Mouse (Mus musculus): ENCODE data around the gene Gm11627.

Gene Gm11627

DNA sequence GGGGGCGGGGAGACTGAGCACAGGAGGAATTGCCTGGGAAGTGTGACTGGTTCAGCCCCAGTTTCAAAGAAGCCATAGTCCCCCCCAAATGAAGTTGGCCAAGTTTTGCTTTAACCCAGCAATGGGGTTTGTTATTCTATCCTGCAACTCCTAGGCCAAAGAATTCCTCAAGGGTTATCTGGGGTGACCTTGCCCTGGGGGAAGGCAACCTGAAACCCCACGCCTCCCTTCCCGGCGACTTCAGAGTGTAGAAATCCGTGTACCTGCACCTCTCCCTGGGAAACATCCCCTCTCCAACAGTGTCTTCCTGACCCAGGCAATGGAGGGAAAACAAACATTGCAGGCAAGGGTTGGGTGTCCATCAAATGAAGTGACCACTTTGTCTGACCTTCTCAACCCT, 3.5 kb upstream of the Gm11627 start:
- H3K4me1 ChIP-seq (replicated peaks; ENCODE audit: low read depth, low read length): peaks cover 78% of the 10 kb centered on the region
- peaks cover 5% of the 10 kb centered on the region for H3K9me3 ChIP-seq (ENCODE audit: low read length)
- no peaks in the 10 kb centered on the region for H3K27me3 ChIP-seq (ENCODE audit: insufficient read depth, low read length)
- TF ChIP-seq CTCF (conservative IDR thresholded peaks at IDR 0.05; ENCODE audit: low read length) (no peak), NANOG (IDR thresholded peaks at IDR 0.05; ENCODE audit: borderline replicate concordance, low read length) (no peak), POU5F1 (IDR thresholded peaks at IDR 0.05; ENCODE audit: borderline replicate concordance, low read length) (no peak)
- H3K4me3 ChIP-seq (replicated peaks; ENCODE audit: low read length): peak overlapping the region; percentile 69
- H3K36me3 ChIP-seq (ENCODE audit: insufficient read depth, low read length): peaks cover 8% of the 10 kb centered on the region

DNA sequence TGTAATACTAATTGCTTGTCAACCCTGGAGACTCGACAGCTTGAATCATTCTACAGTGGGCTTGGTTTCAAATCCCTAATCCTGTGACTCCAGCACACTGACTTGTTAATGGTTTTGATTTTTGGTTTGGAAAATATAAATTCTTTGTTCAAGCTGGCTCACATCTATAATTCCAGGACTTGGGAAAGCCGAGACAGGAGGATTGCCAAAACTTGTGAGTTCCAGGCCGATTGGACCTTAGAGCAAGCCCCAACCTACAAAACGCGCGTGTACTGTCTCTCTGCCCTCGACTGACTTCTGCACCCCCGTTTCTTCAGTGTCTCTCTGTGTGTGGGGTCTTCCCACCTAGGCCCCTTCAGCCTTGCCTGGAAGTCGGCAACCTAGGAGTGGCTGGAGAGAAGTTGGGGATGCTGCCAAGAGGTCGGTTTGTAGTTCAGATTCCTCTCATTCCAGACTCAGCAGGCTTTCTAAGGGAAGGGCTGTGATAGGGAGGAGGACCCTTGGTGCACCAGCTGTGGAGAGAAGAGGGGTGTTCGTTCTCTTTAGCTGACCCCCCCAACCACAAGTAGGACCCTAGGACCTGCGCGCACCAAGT, 2.9 kb upstream of the Gm11627 start:
- peaks cover 8% of the 10 kb centered on the region for H3K36me3 ChIP-seq (ENCODE audit: insufficient read depth, low read length)
- no peaks in the 10 kb centered on the region for H3K27me3 ChIP-seq (ENCODE audit: insufficient read depth, low read length)
- H3K4me3 ChIP-seq (replicated peaks; ENCODE audit: low read length): peak overlapping the region; percentile 69
- TF ChIP-seq NANOG (IDR thresholded peaks at IDR 0.05; ENCODE audit: borderline replicate concordance, low read length): no peak
- no peak for TF ChIP-seq POU5F1 (IDR thresholded peaks at IDR 0.05; ENCODE audit: borderline replicate concordance, low read length)
- TF ChIP-seq CTCF (conservative IDR thresholded peaks at IDR 0.05; ENCODE audit: low read length): no peak
- peaks cover 5% of the 10 kb centered on the region for H3K9me3 ChIP-seq (ENCODE audit: low read length)
- peaks cover 84% of the 10 kb centered on the region for H3K4me1 ChIP-seq (replicated peaks; ENCODE audit: low read depth, low read length)

DNA sequence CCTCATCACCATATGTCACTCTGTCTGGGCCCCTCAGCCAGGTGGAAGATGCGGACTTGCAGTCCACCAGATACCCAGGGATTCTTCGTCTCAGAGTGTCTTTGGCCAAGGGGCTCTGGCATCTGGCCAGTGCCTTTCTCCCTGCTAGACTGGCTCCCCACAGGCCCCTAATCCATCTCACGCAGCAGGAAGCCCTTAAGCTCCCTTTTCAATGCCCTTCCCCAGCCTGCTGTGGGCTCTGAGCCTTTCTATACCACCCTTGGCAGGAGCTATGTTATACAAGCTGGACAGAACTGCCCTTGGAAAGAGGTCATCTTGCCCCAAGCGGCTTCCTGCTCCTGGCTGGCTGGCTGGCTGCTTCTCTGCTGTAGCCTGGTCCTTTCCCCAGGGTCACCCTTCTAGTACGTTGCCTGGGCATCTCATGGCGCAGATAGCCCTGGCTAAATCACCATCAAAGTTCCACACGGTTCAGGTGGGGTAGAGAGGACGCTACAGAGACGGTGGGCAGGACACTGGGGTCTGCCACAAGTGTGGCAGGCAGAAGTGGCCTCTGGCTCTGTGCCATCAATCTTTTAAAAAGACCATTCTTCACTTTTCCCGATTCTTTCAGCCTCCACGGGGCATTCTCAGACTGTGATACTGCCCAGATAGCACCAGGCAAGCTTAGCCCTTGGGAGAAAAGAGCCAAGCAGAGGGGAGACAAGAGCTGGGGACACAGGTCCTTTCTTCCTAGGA, 2.2 kb upstream of the Gm11627 start:
- peaks cover under 1% of the 10 kb centered on the region for H3K9me3 ChIP-seq (ENCODE audit: low read length)
- TF ChIP-seq POU5F1 (IDR thresholded peaks at IDR 0.05; ENCODE audit: borderline replicate concordance, low read length): no peak
- H3K36me3 ChIP-seq (ENCODE audit: insufficient read depth, low read length): peaks cover 5% of the 10 kb centered on the region
- no peaks in the 10 kb centered on the region for H3K27me3 ChIP-seq (ENCODE audit: insufficient read depth, low read length)
- peak overlapping the region; percentile 69 for H3K4me3 ChIP-seq (replicated peaks; ENCODE audit: low read length)
- H3K4me1 ChIP-seq (replicated peaks; ENCODE audit: low read depth, low read length): peaks cover 90% of the 10 kb centered on the region

DNA sequence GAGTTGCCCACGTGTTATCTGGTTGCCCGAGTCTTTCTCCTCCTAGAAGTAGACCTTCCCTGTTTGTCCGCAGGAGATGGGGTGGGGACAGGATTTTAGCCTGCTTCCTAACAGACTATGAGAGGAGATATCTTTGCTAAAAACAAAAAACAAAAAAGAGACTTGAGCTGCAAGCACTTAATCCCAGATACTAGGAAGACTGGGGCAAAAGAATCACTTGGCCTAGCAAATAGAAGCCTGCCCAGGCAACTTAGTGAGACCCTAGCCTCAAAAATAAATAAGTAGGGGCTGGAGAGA, 721 bp upstream of the Gm11627 start:
- Histone ChIP-seq H3K4me3 (replicated peaks; ENCODE audit: low read length) (peak overlapping the region; percentile 70), H3K9me3 (ENCODE audit: low read length) (no peaks in the 10 kb centered on the region)

DNA sequence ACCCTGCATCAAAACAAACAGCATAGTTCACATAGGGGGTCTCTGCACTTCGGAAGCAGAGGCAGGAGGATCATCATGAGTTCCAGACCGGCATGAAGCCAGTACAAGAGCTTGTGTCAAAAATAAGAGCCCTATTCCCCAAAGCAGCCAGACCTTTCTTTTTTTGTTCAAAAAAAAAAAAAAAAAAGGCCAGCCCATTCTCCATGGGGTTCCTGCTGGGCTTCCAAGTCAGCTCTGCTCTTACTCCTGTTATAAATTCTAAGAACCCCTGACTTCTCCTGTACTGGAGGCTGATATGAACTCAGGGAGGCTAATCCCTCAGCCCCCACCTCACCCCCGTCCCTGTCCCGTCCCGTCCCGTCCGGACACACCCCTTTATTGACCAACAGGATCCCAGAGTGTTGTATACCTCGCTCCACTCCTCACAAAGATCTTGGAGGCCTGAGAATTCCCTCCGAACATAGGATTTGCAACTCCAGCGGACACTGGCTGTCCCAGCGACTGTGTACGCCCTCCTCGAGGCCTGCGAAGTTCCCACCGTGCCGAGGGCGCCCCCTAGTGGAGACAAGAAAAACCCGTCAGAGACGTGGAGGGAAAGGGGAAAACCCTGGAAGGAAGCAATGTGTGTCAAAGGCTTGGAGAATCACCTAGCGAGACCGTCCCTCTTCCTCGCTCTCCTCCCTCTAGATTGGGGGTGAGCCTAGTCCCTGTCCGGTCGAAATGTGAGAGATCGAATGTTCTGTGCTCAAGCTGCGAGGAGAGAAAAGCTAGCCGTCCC, 731 bp downstream of the Gm11627 start:
- Histone ChIP-seq H3K27me3 (ENCODE audit: insufficient read depth, low read length) (no peaks in the 10 kb centered on the region), H3K9me3 (ENCODE audit: low read length) (no peaks in the 10 kb centered on the region), H3K4me3 (replicated peaks; ENCODE audit: low read length) (peak overlapping the region; percentile 70), H3K4me1 (replicated peaks; ENCODE audit: low read depth, low read length) (peaks cover 86% of the 10 kb centered on the region), H3K36me3 (ENCODE audit: insufficient read depth, low read length) (no peaks in the 10 kb centered on the region)
- TF ChIP-seq CTCF (conservative IDR thresholded peaks at IDR 0.05; ENCODE audit: low read length) (peak; percentile 87), POU5F1 (IDR thresholded peaks at IDR 0.05; ENCODE audit: borderline replicate concordance, low read length) (no peak), NANOG (IDR thresholded peaks at IDR 0.05; ENCODE audit: borderline replicate concordance, low read length) (no peak)

More for the DNA sequence above, 721 bp upstream of the Gm11627 start:
- Histone ChIP-seq H3K27me3 (ENCODE audit: insufficient read depth, low read length) (no peaks in the 10 kb centered on the region), H3K36me3 (ENCODE audit: insufficient read depth, low read length) (no peaks in the 10 kb centered on the region), H3K4me1 (replicated peaks; ENCODE audit: low read depth, low read length) (peaks cover 96% of the 10 kb centered on the region)
- TF ChIP-seq NANOG (IDR thresholded peaks at IDR 0.05; ENCODE audit: borderline replicate concordance, low read length): no peak
- no peak for TF ChIP-seq POU5F1 (IDR thresholded peaks at IDR 0.05; ENCODE audit: borderline replicate concordance, low read length)
- TF ChIP-seq CTCF (conservative IDR thresholded peaks at IDR 0.05; ENCODE audit: low read length): no peak

DNA sequence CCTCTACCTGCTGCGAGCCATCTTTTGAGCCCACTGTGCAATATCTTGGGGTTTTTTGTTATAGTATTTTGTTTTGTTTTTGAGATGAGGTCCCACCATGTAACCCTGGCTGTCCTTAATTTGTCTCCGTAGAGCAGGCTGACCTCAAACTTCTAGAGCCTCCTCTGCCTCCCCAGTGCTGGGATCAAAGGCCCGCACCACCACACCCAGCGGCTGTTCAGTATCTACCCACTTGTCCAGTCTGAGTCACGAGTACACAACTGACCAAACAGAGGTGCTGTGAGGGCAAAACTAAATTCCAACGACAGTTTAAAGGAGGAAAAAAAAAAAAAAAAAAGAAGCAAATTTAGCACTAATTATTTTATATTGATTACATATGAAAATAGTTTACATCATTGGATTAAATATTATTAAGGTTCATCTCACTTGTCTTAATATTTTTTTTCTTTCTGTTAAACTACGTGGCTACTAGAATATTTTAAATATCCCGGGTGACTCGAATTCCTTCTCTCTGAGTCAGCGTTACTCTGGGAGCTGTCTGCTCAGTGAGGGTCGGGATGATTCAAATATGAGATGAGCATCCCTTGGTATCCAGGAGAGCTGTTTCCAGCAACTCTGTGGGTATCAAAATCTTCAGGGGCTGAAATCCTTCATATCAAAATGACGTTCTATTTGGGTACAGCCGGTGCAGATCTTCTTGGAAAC, 3.1 kb downstream of the Gm11627 start:
- Histone ChIP-seq H3K4me3 (replicated peaks; ENCODE audit: low read length) (no peak overlapping the region), H3K4me1 (replicated peaks; ENCODE audit: low read depth, low read length) (peaks cover 67% of the 10 kb centered on the region), H3K27me3 (ENCODE audit: insufficient read depth, low read length) (no peaks in the 10 kb centered on the region), H3K36me3 (ENCODE audit: insufficient read depth, low read length) (no peaks in the 10 kb centered on the region), H3K9me3 (ENCODE audit: low read length) (no peaks in the 10 kb centered on the region)
- TF ChIP-seq NANOG (IDR thresholded peaks at IDR 0.05; ENCODE audit: borderline replicate concordance, low read length) (no peak), CTCF (conservative IDR thresholded peaks at IDR 0.05; ENCODE audit: low read length) (no peak), POU5F1 (IDR thresholded peaks at IDR 0.05; ENCODE audit: borderline replicate concordance, low read length) (no peak)

DNA sequence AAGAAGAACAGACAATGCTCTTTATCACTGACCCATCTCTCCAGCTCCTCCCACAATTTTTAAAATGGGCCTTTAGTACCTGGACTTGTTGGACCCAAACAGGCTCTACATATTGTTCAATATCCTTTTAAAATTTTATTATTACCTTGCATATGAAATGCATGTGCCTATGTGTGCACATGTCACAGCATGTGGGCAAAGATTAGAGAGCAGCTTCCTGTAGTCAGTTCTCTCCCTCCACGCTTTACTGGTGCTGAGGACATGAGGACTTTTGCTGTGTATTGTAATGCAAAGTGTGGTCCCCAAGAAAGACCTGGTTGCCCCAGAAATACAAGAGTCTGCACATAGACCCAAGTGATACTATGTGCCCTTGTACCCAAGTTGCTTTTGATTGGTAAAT, 4.2 kb downstream of the Gm11627 start:
- H3K27me3 ChIP-seq (ENCODE audit: insufficient read depth, low read length): no peaks in the 10 kb centered on the region

More for the DNA sequence above, 4.2 kb downstream of the Gm11627 start:
- Histone ChIP-seq H3K4me1 (replicated peaks; ENCODE audit: low read depth, low read length) (peaks cover 56% of the 10 kb centered on the region), H3K4me3 (replicated peaks; ENCODE audit: low read length) (no peak overlapping the region), H3K36me3 (ENCODE audit: insufficient read depth, low read length) (no peaks in the 10 kb centered on the region), H3K9me3 (ENCODE audit: low read length) (no peaks in the 10 kb centered on the region)
- TF ChIP-seq CTCF (conservative IDR thresholded peaks at IDR 0.05; ENCODE audit: low read length): no peak
- no peak for TF ChIP-seq POU5F1 (IDR thresholded peaks at IDR 0.05; ENCODE audit: borderline replicate concordance, low read length)
- no peak for TF ChIP-seq NANOG (IDR thresholded peaks at IDR 0.05; ENCODE audit: borderline replicate concordance, low read length)

All from E14TG2a.4 (cell line).